Mouse (Mus musculus): ENCODE results near the gene Traf3ip2. TPM values are rescaled to one million over a fixed set of nuclear protein-coding genes. Genes with fewer than 3 reads are reported as not detected.
A peak's percentile ranks its signal among the peaks of the same experiment; 100 is the strongest.

Gene Traf3ip2
- polyA plus RNA-seq, 1 experiment from 2014 or later = 6.7 TPM

DNA sequence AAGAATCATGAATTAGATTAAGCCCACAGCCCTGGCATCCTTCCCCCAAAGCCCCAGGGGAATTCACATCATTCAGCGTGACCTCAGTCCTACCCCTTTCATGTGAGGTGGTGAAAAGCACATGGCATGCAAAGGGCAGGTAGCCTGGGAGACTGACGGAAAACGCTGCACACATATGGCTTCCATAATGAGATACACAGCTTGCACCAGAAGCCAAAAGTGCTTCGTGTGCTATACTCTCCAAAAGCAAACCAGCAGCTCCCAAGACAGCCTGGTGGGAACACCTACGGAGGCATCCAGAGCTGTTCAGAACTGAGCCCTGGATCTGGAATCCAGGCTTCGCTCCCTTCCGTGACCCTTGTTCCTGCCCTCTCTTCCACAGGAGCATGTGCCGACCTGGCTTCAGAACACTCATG lies 41.3 kb downstream of the Traf3ip2 start:
- peak; percentile 29; the same call in 1 of the 2 replicates for ATAC-seq
- Histone ChIP-seq H3K4me3 (ENCODE audit: low read length) (no peak overlapping the region), H3K4me1 (ENCODE audit: control insufficient read depth, insufficient read depth, low read depth, low read length) (peaks cover 12% of the 10 kb centered on the region), H3K27ac (ENCODE audit: low read depth, low read length) (peak overlapping the region; percentile 57), H3K9me3 (ENCODE audit: control insufficient read depth, low read length) (no peaks in the 10 kb centered on the region), H3K36me3 (ENCODE audit: control insufficient read depth, insufficient read depth, low read length) (peaks cover 6% of the 10 kb centered on the region; the same call in 1 of the 2 replicates), H3K4me2 (ENCODE audit: low read length) (no peak overlapping the region), H3K27me3 (replicated peaks; ENCODE audit: control insufficient read depth, insufficient read depth, low read length) (no peaks in the 10 kb centered on the region), H3K9ac (ENCODE audit: low read depth, low read length) (no peak overlapping the region)
- 61% methylated on average over 8 of the region's 8 CpGs for WGBS

DNA sequence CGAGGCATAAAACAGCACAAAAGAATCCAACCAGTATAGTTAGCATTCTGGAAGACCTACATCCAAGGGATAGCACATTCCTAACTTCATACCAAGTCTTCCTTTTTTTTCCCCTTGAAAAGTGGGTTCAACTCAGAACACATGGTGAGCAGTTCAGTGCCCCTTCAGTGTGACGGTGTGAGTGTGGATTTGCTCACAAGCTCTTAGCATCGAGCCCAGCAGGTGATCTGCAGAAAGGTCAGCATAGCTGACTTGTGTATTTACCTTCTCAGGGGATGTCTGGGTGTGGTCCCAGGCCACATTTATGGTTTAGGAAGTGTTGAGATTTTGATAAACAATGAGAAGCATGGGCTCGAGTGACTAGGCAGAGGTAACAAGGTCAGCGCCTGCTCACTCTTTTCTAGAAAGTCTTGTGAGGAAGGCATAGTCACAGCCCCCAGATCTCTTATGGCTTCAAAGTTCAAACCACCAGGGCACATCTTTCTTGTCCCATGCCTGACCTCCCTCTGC lies 46.2 kb downstream of the Traf3ip2 start:
- Histone ChIP-seq H3K27me3 (replicated peaks; ENCODE audit: control insufficient read depth, insufficient read depth, low read length) (no peaks in the 10 kb centered on the region), H3K4me3 (ENCODE audit: low read length) (no peak overlapping the region), H3K9me3 (ENCODE audit: control insufficient read depth, low read length) (no peaks in the 10 kb centered on the region), H3K9ac (ENCODE audit: low read depth, low read length) (peak overlapping the region; percentile 36; the same call in 1 of the 2 replicates), H3K4me1 (ENCODE audit: control insufficient read depth, insufficient read depth, low read depth, low read length) (peaks cover 31% of the 10 kb centered on the region), H3K27ac (ENCODE audit: low read depth, low read length) (peak overlapping the region; percentile 80), H3K4me2 (ENCODE audit: low read length) (no peak overlapping the region), H3K36me3 (ENCODE audit: control insufficient read depth, insufficient read depth, low read length) (no peaks in the 10 kb centered on the region)
- no peak; the same call in 1 of the 2 replicates for ATAC-seq
- 33% methylated on average over 5 of the region's 5 CpGs for WGBS

DNA sequence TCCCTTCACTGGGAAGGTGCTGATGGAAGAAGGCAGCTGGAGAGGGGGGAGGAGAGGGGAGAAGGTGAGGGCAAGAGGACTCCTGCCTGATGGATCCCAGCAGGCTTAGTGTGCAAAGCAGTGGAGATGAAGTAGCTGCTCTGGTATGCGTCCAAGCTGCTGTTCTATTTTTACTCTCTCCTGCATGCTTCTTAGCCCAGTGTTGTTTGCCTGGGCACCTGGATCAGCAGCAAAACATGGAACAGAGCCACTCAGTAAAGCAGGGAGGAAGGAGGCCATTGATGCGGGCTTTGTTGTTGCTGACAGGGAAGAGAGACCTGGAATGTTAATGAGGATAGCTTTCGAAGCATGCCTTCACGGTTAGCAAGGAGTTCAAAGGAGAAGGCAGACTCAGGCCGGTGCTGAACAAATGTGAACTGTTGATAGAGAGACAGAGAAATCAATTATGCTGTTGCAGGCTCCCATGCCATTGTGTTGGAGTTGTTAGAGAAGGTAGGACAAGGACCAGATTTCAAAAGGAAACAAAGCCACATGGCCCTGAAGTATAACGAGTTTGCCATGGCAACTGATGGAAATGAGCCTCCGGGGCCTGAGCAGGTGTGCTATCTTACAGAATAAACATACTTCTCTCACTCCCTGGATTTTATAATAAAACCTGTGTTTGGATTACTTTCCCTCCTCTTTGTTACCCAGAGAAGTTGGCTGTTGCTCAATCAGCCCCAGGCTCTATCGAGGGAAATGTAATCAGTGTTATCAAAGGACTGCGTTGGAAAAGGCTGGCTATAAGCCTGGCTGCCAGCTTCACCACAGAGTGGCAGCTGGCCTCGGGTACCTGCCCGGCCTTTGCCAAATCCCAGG lies 46.9 kb downstream of the Traf3ip2 start:
- Histone ChIP-seq H3K27ac (ENCODE audit: low read depth, low read length) (peak overlapping the region; percentile 80), H3K4me1 (ENCODE audit: control insufficient read depth, insufficient read depth, low read depth, low read length) (peaks cover 31% of the 10 kb centered on the region), H3K9me3 (ENCODE audit: control insufficient read depth, low read length) (no peaks in the 10 kb centered on the region), H3K9ac (ENCODE audit: low read depth, low read length) (peak overlapping the region; percentile 36; the same call in 1 of the 2 replicates), H3K4me2 (ENCODE audit: low read length) (no peak overlapping the region), H3K27me3 (replicated peaks; ENCODE audit: control insufficient read depth, insufficient read depth, low read length) (no peaks in the 10 kb centered on the region), H3K4me3 (ENCODE audit: low read length) (no peak overlapping the region), H3K36me3 (ENCODE audit: control insufficient read depth, insufficient read depth, low read length) (no peaks in the 10 kb centered on the region)
- peak; percentile 87 for ATAC-seq
- WGBS = 8% methylated on average over 11 of the region's 11 CpGs

DNA sequence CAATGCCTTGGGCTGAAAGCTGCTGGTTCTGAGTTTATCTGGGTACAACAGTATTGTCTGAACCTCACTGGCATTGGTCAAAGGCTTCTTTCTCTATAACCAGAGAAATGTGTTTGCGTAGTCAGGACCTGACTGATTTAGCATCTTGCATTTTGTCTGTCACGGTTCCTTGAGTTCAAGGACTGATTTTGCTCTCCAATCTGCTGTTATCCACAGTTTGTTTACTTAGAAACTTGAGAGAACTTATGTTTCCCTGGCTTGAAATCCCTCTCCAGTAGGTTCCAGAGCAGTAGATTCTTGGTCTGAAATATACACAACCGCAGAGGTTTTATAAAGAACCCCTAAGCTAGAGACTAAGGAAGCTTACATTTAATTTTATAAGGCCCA lies 47.5 kb downstream of the Traf3ip2 start:
- ATAC-seq = no peak
- Histone ChIP-seq H3K36me3 (ENCODE audit: control insufficient read depth, insufficient read depth, low read length) (no peaks in the 10 kb centered on the region), H3K4me3 (ENCODE audit: low read length) (no peak overlapping the region), H3K4me1 (ENCODE audit: control insufficient read depth, insufficient read depth, low read depth, low read length) (peaks cover 34% of the 10 kb centered on the region), H3K27me3 (replicated peaks; ENCODE audit: control insufficient read depth, insufficient read depth, low read length) (no peaks in the 10 kb centered on the region), H3K9me3 (ENCODE audit: control insufficient read depth, low read length) (no peaks in the 10 kb centered on the region), H3K27ac (ENCODE audit: low read depth, low read length) (peak overlapping the region; percentile 80), H3K4me2 (ENCODE audit: low read length) (no peak overlapping the region), H3K9ac (ENCODE audit: low read depth, low read length) (no peak overlapping the region)
- 49% methylated on average over 3 of the region's 3 CpGs for WGBS

DNA sequence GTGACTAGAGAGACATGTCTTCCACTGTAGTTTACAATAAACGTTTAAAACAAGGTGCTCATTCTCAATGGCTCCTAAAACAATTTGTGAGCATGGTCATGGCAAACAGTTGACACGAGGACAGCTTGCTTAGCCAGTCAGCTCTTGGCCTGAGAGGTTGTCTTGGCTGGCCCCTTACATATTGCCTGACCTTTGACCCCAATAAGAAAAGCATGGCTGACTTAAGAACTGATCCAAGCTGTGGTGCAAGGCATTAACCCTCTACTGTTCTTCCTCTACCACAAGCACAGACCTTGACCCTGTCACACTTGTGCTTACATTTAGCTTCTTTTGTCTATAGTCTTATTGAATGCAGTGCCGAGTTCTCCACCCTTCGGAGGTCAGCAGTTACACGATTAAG lies 48.0 kb downstream of the Traf3ip2 start:
- Histone ChIP-seq H3K9me3 (ENCODE audit: control insufficient read depth, low read length) (no peaks in the 10 kb centered on the region), H3K27me3 (replicated peaks; ENCODE audit: control insufficient read depth, insufficient read depth, low read length) (no peaks in the 10 kb centered on the region), H3K36me3 (ENCODE audit: control insufficient read depth, insufficient read depth, low read length) (no peaks in the 10 kb centered on the region), H3K4me1 (ENCODE audit: control insufficient read depth, insufficient read depth, low read depth, low read length) (peaks cover 34% of the 10 kb centered on the region), H3K27ac (ENCODE audit: low read depth, low read length) (peak overlapping the region; percentile 80), H3K9ac (ENCODE audit: low read depth, low read length) (no peak overlapping the region), H3K4me3 (ENCODE audit: low read length) (no peak overlapping the region), H3K4me2 (ENCODE audit: low read length) (no peak overlapping the region)
- ATAC-seq = no peak
- 27% methylated on average over 5 of the region's 5 CpGs for WGBS

DNA sequence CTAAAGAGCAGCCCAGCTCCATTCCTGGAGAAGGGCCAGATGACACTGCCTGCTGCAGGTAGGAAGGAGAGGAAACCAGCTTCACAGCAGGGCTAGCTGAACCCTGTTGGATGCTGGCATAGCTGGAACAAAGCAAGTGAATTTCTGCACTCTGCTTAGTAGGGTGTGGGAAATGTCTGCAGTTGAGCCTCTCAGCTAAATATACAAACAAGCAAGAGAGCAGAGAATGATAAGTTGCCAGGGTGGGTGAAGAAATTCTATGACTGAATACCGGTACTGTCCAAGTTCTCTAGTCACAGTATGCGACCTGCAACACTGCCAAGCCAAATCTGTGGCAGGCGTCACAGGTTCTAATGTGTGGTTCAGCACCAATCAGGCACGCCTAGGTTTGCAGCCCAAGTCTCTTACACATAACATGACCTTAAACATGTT lies 52.4 kb downstream of the Traf3ip2 start:
- H3K4me1 ChIP-seq (ENCODE audit: control insufficient read depth, insufficient read depth, low read depth, low read length) = peaks cover 17% of the 10 kb centered on the region
- no peak overlapping the region for H3K4me2 ChIP-seq (ENCODE audit: low read length)
- no peaks in the 10 kb centered on the region; the same call in 1 of the 2 replicates for H3K36me3 ChIP-seq (ENCODE audit: control insufficient read depth, insufficient read depth, low read length)
- no peak overlapping the region for H3K4me3 ChIP-seq (ENCODE audit: low read length)
- WGBS = 36% methylated on average over 4 of the region's 4 CpGs
- peak overlapping the region; percentile 78 for H3K27ac ChIP-seq (ENCODE audit: low read depth, low read length)
- H3K9me3 ChIP-seq (ENCODE audit: control insufficient read depth, low read length) = no peaks in the 10 kb centered on the region
- peak; percentile 53 for ATAC-seq
- no peaks in the 10 kb centered on the region for H3K27me3 ChIP-seq (replicated peaks; ENCODE audit: control insufficient read depth, insufficient read depth, low read length)
- no peak overlapping the region for H3K9ac ChIP-seq (ENCODE audit: low read depth, low read length)

DNA sequence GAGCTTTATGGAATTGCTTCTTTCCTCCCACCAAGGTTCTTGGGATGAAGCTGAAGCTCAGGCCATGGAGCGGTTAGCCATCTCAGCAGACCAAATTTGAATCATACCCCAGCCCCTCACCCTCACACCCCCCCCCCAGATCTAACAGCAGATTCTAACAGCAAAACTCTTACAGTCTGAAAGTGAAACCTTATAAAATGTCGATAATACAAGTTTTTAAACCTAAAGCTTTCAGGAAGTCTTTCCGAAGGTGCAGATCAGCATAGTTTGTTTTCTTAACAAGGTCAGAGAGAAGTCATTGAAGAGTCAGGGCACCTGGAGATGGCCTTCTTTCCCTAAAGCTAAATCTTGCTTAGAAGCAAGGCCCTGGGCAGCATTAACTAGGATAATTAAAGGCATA lies 53.3 kb downstream of the Traf3ip2 start:
- Histone ChIP-seq H3K4me2 (ENCODE audit: low read length) (no peak overlapping the region), H3K36me3 (ENCODE audit: control insufficient read depth, insufficient read depth, low read length) (no peaks in the 10 kb centered on the region; the same call in 1 of the 2 replicates), H3K4me3 (ENCODE audit: low read length) (no peak overlapping the region), H3K9me3 (ENCODE audit: control insufficient read depth, low read length) (no peaks in the 10 kb centered on the region), H3K9ac (ENCODE audit: low read depth, low read length) (no peak overlapping the region), H3K27ac (ENCODE audit: low read depth, low read length) (no peak overlapping the region), H3K27me3 (replicated peaks; ENCODE audit: control insufficient read depth, insufficient read depth, low read length) (no peaks in the 10 kb centered on the region), H3K4me1 (ENCODE audit: control insufficient read depth, insufficient read depth, low read depth, low read length) (peaks cover 10% of the 10 kb centered on the region)
- 80% methylated on average over 3 of the region's 3 CpGs for WGBS
- no peak for ATAC-seq

DNA sequence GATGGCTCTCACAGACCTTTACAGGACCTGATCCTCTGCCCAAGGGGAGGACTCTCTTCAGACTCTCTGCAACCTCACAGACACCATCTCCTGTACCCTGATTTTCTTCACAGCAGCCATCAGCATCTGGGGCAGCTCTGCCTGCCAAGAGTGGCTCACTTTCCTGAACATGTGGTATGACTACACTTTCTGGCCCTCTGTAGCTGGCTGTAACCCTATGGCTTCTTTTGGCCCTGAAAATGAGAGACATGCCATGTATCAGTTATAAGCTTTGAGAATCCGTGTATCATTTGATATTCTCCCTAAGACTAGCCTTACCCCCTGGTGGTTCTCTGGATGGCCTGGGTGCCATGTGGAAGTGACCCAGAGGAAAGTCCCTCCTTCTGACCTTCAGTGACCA lies 58.7 kb downstream of the Traf3ip2 start:
- Histone ChIP-seq H3K4me3 (ENCODE audit: low read length) (no peak overlapping the region), H3K27me3 (replicated peaks; ENCODE audit: control insufficient read depth, insufficient read depth, low read length) (no peaks in the 10 kb centered on the region), H3K9ac (ENCODE audit: low read depth, low read length) (no peak overlapping the region), H3K4me2 (ENCODE audit: low read length) (no peak overlapping the region), H3K27ac (ENCODE audit: low read depth, low read length) (peak overlapping the region; percentile 36; the same call in 1 of the 2 replicates), H3K4me1 (ENCODE audit: control insufficient read depth, insufficient read depth, low read depth, low read length) (peaks cover 2% of the 10 kb centered on the region), H3K36me3 (ENCODE audit: control insufficient read depth, insufficient read depth, low read length) (no peaks in the 10 kb centered on the region; the same call in 1 of the 2 replicates), H3K9me3 (ENCODE audit: control insufficient read depth, low read length) (no peaks in the 10 kb centered on the region)
- no peak for ATAC-seq
- WGBS = 87% methylated on average over 1 of the region's 1 CpGs

DNA sequence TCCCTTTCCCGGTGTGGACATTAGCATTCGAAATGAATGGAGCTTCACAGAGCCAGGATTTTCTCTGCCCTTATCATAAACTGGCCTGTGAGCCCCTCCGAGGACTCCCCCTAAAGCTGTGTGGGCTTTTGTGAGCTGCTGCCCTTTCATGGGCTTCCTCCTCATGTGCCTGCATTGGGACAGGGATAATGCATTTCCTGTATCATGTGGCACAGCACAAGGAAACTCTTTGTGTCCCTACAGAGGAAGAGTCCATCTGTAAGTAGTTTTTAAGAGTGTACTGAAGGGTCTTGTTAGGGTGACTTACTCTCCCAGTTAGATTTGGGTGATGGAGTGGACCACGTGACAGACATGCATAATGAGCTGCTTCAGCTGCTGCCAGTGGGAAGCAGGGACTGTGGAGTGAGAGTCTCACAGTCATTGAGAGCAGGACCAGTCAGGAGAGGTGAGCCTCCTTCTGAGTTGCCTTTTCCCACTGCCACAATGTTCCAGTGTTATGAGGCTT lies 59.9 kb downstream of the Traf3ip2 start:
- Histone ChIP-seq H3K27me3 (replicated peaks; ENCODE audit: control insufficient read depth, insufficient read depth, low read length) (no peaks in the 10 kb centered on the region), H3K9me3 (ENCODE audit: control insufficient read depth, low read length) (no peaks in the 10 kb centered on the region), H3K4me2 (ENCODE audit: low read length) (no peak overlapping the region), H3K4me3 (ENCODE audit: low read length) (no peak overlapping the region), H3K4me1 (ENCODE audit: control insufficient read depth, insufficient read depth, low read depth, low read length) (peaks cover 2% of the 10 kb centered on the region), H3K9ac (ENCODE audit: low read depth, low read length) (no peak overlapping the region), H3K36me3 (ENCODE audit: control insufficient read depth, insufficient read depth, low read length) (no peaks in the 10 kb centered on the region), H3K27ac (ENCODE audit: low read depth, low read length) (peak overlapping the region; percentile 53; the same call in 1 of the 2 replicates)
- ATAC-seq = peak; percentile 92
- WGBS = 6% methylated on average over 4 of the region's 4 CpGs
